Mouse (Mus musculus) bone marrow, adult 2 months (tissue): Measurements from ENCODE around the gene Pcgf2. TPM values are rescaled to one million over a fixed set of nuclear protein-coding genes. Genes with fewer than 3 reads are reported as not detected.

Experiments used
- H3K27ac ChIP-seq: fragments of 200-500 bp; 2 replicates; pipeline ENCODE4 v1.5.1; 2012; ENCODE audit warnings: low read depth, mild to moderate bottlenecking, control low read depth, inconsistent platforms, low read length; ENCODE audit not compliant: control insufficient read depth, poor library complexity, insufficient read depth
- H3K4me1 ChIP-seq: fragments of 200-500 bp; 2 replicates; pipeline ENCODE4 v1.6.1; 2011; ENCODE audit warnings: low read length; ENCODE audit not compliant: control insufficient read depth, insufficient read depth
- H3K4me3 ChIP-seq: fragments of 200-500 bp; replicated peaks from 2 replicates; pipeline ENCODE3; 2011; ENCODE audit warnings: mild to moderate bottlenecking, low read depth, low read length, control low read depth; ENCODE audit not compliant: control insufficient read depth
- CTCF ChIP-seq: fragments of 200-500 bp; IDR thresholded peaks from 2 replicates; pipeline ENCODE4 v1.5.1; 2011; ENCODE audit warnings: low read length, control low read depth; ENCODE audit not compliant: control insufficient read depth, insufficient read depth
- POLR2A ChIP-seq: fragments of 200-500 bp; IDR thresholded peaks from 2 replicates; pipeline ENCODE4 v1.6.1; 2011; ENCODE audit warnings: low read depth, mild to moderate bottlenecking, control low read depth, low read length, borderline replicate concordance; ENCODE audit not compliant: control insufficient read depth
- whole genome bisulfite sequencing: fragments of 180-500 bp; shearing (Covaris S2); methylation state at CpG from one replicate; pipeline ENCODE4 v1.1.7; 2018; 5-methylcytosine and 5-hydroxymethylcytosine counted together
- polyA plus RNA-seq: library from polyadenylated mRNA; stranded (reverse); fragments of >200 nt; gene quantifications from 2 replicates; pipeline ENCODE4 v1.2.4, GENCODE M21; 2011; ENCODE audit warnings: low replicate concordance; ENCODE audit not compliant: missing spikeins, insufficient read depth, insufficient read length

The Pcgf2 gene
- polyA plus RNA-seq, 1 experiment, result 10.7 TPM

GRCm38 (mm10) chr11:97702393-97702745 lies 2.1 kb upstream of the Pcgf2 start:
- peaks cover 1% of the 10 kb centered on the region for H3K4me1 ChIP-seq

GRCm38 (mm10) chr11:97701581-97702392 lies 1.5 kb upstream of the Pcgf2 start:
- 35% methylated on average over 15 of the region's 15 CpGs for WGBS
- no peak for TF ChIP-seq CTCF
- no peak for TF ChIP-seq POLR2A
- H3K4me3 ChIP-seq, result no peak overlapping the region
- H3K27ac ChIP-seq, result no peak overlapping the region
- peaks cover 1% of the 10 kb centered on the region for H3K4me1 ChIP-seq

More at GRCm38 (mm10) chr11:97702393-97702745, 2.1 kb upstream of the Pcgf2 start:
- peak overlapping the region; percentile 70 for H3K27ac ChIP-seq
- H3K4me3 ChIP-seq, result peak overlapping the region; percentile 96
- no peak for TF ChIP-seq POLR2A
- no peak for TF ChIP-seq CTCF
- under 1% methylated on average over 24 of the region's 24 CpGs for WGBS

GRCm38 (mm10) chr11:97700746-97701580 lies 666 bp upstream of the Pcgf2 start:
- TF ChIP-seq CTCF, result no peak
- no peak for TF ChIP-seq POLR2A
- Histone ChIP-seq H3K4me1 (peaks cover 1% of the 10 kb centered on the region), H3K27ac (no peak overlapping the region)

GRCm38 (mm10) chr11:97699626-97700002 lies 683 bp downstream of the Pcgf2 start:
- H3K4me3 ChIP-seq, result peak overlapping the region; percentile 69
- 0% methylated on average over 6 of the region's 9 CpGs for WGBS
- TF ChIP-seq CTCF (no peak), POLR2A (no peak)
- H3K4me1 ChIP-seq, result peaks cover 1% of the 10 kb centered on the region
- peak overlapping the region; percentile 30; the same call in 1 of the 2 replicates for H3K27ac ChIP-seq

More at GRCm38 (mm10) chr11:97700746-97701580, 666 bp upstream of the Pcgf2 start:
- WGBS, result 20% methylated on average over 30 of the region's 30 CpGs
- H3K4me3 ChIP-seq, result peak overlapping the region; percentile 69

GRCm38 (mm10) chr11:97698741-97699611 lies 1.3 kb downstream of the Pcgf2 start:
- peak overlapping the region; percentile 37 for H3K4me3 ChIP-seq
- TF ChIP-seq CTCF (no peak), POLR2A (no peak)
- 1% methylated on average over 63 of the region's 63 CpGs for WGBS
- H3K27ac ChIP-seq, result no peak overlapping the region
- peaks cover 1% of the 10 kb centered on the region for H3K4me1 ChIP-seq

- WGBS, result 70% methylated on average over 14 of the region's 14 CpGs
- H3K4me3 ChIP-seq, result no peak overlapping the region
- no peaks in the 10 kb centered on the region; the same call in 1 of the 2 replicates for H3K4me1 ChIP-seq
- TF ChIP-seq CTCF (no peak), POLR2A (no peak)
- no peak overlapping the region for H3K27ac ChIP-seq
Measured at GRCm38 (mm10) chr11:97697891-97698529, 2.3 kb downstream of the Pcgf2 start.

GRCm38 (mm10) chr11:97697199-97697890 lies 3.0 kb downstream of the Pcgf2 start:
- no peaks in the 10 kb centered on the region; the same call in 1 of the 2 replicates for H3K4me1 ChIP-seq
- no peak overlapping the region for H3K27ac ChIP-seq
- no peak overlapping the region for H3K4me3 ChIP-seq
- 74% methylated on average over 11 of the region's 11 CpGs for WGBS
- TF ChIP-seq POLR2A (no peak), CTCF (no peak)
